Comparison of ENCODE assay signal across 13 mouse cellular contexts in the genomic region with DNA sequence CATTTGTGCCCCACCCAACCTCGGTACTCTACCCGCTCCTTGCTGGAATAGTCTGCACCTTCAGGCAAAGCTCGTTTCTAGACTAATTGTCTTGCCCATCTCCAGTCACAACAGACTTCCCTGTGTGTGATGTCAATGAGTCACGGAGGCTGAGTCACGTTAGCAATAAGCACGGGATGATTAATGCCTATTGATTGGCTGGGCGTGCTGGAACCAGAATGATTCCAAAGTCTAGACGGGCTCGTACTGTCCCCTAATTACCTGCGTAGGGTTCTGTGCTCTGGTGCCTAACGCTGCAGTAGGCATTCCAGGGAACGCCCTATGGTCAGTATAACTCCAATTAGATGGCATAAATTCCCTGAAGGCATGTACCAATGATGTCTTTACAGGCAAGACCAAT.
DNase-seq lines count a peak whose midpoint lies in the region; ATAC-seq lines count a peak whose summit lies in the region.
"Had no signal": no experiment of that assay in that cellular context is flagged by ENCODE, and none has a peak within 500 bp of the region (broad histone marks: within the 10 kb centered on the region; RNA-seq: fewer than 3 reads in every experiment).

No protein-coding gene starts in this region.

- H3K9ac ChIP-seq in heart, embryonic 13.5 days: no peak overlapping the region
- H3K9ac ChIP-seq in stomach, embryonic 15.5 days: no peak overlapping the region
- H3K9ac ChIP-seq: lung, embryonic 15.5 days; neural tube, embryonic 12.5 days had no signal

- ATAC-seq in heart, embryonic 13.5 days (ENCODE audit: extremely low read depth, insufficient number of reproducible peaks, low FRiP score, low TSS enrichment): no peak
- peak; percentile 56; the same call in 1 of the 2 replicates for ATAC-seq in stomach, embryonic 15.5 days (ENCODE audit: insufficient read depth, low FRiP score, low read depth)

- H3K27me3 ChIP-seq in heart, embryonic 13.5 days (replicated peaks): no peaks in the 10 kb centered on the region
- no peaks in the 10 kb centered on the region for H3K27me3 ChIP-seq in stomach, embryonic 15.5 days (replicated peaks)
- H3K27me3 ChIP-seq: CH12.LX; lung, embryonic 15.5 days; neural tube, embryonic 12.5 days had no signal

- WGBS in heart, embryonic 13.5 days: 73% methylated on average over 12 of the region's 12 CpGs
- 63% methylated on average over 12 of the region's 12 CpGs for WGBS in stomach, embryonic 15.5 days

- H3K4me2 ChIP-seq in heart, embryonic 13.5 days: peak overlapping the region; percentile 47
- peak overlapping the region; percentile 32 for H3K4me2 ChIP-seq in stomach, embryonic 15.5 days
- H3K4me2 ChIP-seq: neural tube, embryonic 12.5 days had no signal

- intact Hi-C loops in gastrocnemius, postnatal 36 days (cut with DNase I): no loop called here

- no peak overlapping the region for H3K4me3 ChIP-seq in heart, embryonic 13.5 days
- H3K4me3 ChIP-seq in stomach, embryonic 15.5 days (replicated peaks): no peak overlapping the region; the same call in 1 of the 2 replicates
- H3K4me3 ChIP-seq: erythroblast, embryonic 14.5 days; lung, embryonic 15.5 days; neural tube, embryonic 12.5 days had no signal

- no peaks in the 10 kb centered on the region for H3K9me3 ChIP-seq in heart, embryonic 13.5 days
- H3K9me3 ChIP-seq in stomach, embryonic 15.5 days: no peaks in the 10 kb centered on the region
- H3K9me3 ChIP-seq: lung, embryonic 15.5 days; neural tube, embryonic 12.5 days had no signal

- peak overlapping the region; percentile 61; the same call in 1 of the 2 replicates for H3K27ac ChIP-seq in heart, embryonic 13.5 days (replicated peaks)
- no peak overlapping the region; the same call in 1 of the 2 replicates for H3K27ac ChIP-seq in stomach, embryonic 15.5 days
- H3K27ac ChIP-seq: lung, embryonic 15.5 days; neural tube, embryonic 12.5 days had no signal

- no peak for DNase-seq in heart, postnatal 4 days
- peak; percentile 59 to 63 for DNase-seq in right cerebral cortex, adult 2 months (ENCODE audit: low spot score in 2 of 2)
- DNase-seq in right cerebral cortex, postnatal 4 days: no peak
- DNase-seq in gonadal fat pad, adult 2 months (ENCODE audit: low read depth): peak; percentile 22
- no peak for DNase-seq in ovary, postnatal 10 days (ENCODE audit: low spot score)
- DNase-seq in gastrocnemius, postnatal 36 days: no peak
- DNase-seq: cerebellum, adult 18-20 months had no signal

- no peaks in the 10 kb centered on the region for H3K36me3 ChIP-seq in heart, embryonic 13.5 days
- no peaks in the 10 kb centered on the region for H3K36me3 ChIP-seq in stomach, embryonic 15.5 days
- H3K36me3 ChIP-seq: lung, embryonic 15.5 days; neural tube, embryonic 12.5 days had no signal

- H3K4me1 ChIP-seq in heart, embryonic 13.5 days: peaks cover 7% of the 10 kb centered on the region; the same call in 1 of the 2 replicates
- H3K4me1 ChIP-seq in stomach, embryonic 15.5 days: no peaks in the 10 kb centered on the region
- H3K4me1 ChIP-seq: lung, embryonic 15.5 days had no signal

Comparison
In these comparisons a context has a peak if more than half of its experiments do, and no peak if none do; other contexts are left out.
1. DNase-seq: peak in right cerebral cortex, adult 2 months (2 of 2) and gonadal fat pad, adult 2 months (single experiment); none in heart, postnatal 4 days (single experiment), right cerebral cortex, postnatal 4 days (single experiment), ovary, postnatal 10 days (single experiment) and gastrocnemius, postnatal 36 days (0 of 2).